Mouse (Mus musculus): ENCODE results near the gene Zfp488. TPM values are rescaled to one million over a fixed set of nuclear protein-coding genes. Genes with fewer than 3 reads are reported as not detected.

Gene Zfp488
- 0.01 TPM for polyA plus RNA-seq (2021)

DNA sequence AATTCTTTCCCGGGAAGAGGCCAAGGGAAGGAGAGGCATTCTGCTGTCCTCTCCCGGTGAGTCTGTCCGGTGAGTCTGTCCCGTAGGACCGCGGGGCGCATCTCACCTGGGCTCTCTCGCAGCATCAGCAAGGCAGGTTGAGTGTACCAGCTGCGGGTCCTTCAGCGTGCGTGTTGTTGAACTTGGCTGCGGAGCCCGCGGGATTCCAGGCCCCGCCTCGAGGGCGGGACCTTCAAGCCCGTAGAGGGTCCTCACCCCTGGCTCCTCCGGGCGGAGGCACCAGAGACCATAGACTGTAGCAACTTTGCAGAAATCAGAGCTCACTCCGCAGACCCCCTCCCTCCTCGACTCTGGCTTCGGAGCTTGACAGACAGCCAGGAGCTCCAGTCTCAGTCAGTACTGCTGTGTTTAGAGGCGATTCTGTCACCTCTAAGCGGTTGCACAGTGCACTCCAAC is at the start of gene Zfp488:
Zfp488 (minus strand) TSS at position 161 of the 456 bp plus-strand sequence.
- in situ Hi-C loops (cut with MboI; ENCODE audit: low pct_unique_long_range_greater_than_20kb), result no loop called here
- no peak for ATAC-seq
- TF ChIP-seq CTCF (IDR thresholded peaks at IDR 0.05), result no peak

DNA sequence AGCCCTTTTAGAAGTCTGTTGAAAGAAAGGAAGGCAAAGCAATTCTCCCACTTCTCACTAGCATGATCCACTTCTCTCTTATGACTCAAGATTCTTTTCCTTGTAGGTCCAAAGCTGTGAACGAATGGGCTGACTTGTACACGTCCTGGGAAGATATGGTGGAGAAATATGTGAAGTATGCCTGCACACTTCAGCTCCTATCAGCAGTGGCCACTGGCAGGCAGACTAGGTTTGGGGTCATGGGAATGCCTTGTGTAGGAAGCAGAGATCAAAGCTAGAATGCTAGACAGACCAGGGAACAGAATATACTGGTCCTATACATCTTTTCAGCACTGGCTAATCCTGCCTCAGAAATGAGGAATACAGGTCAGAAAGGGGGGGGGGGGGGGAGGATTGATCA is 48.1 kb upstream of the Zfp488 start:
- POLR2A ChIA-PET, result no interaction called here
- TF ChIP-seq CTCF (IDR thresholded peaks at IDR 0.05), result no peak

More for the DNA sequence above, at the start of gene Zfp488:
- H3K27me3 ChIP-seq, result peaks cover 20% of the 10 kb centered on the region
- CTCF ChIA-PET, result interaction anchor here (1.4 kb wide), 1 partner anchor 16 kb away, joined by 4 read pairs; no protein-coding TSS in a partner anchor
- DNase-seq (ENCODE audit: low read depth, low spot score), result no peak
- POLR2A ChIA-PET, result no interaction called here

DNA sequence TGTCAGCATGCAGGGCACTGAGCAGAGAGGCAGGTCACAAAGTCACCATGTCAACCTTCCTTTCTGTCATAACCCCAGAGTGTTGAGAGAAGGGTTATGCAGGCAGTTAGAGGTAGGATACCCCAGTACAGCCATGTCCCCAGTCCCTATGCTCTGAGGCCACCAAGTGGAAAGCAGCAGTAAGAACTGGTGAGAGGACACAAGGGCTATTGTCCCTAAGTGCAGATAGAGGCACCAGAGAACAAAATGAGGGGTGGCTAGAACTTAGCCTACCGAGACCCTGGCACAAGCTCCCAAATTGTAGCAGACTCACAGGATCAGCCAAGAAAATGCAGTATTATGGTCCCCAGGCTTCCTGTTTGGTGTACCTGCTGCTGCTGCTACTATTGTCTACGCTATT is 38.4 kb upstream of the Zfp488 start:
- ATAC-seq, result no peak
- TF ChIP-seq CTCF (IDR thresholded peaks at IDR 0.05), result no peak
- H3K27me3 ChIP-seq, result no peaks in the 10 kb centered on the region
- ChIA-PET CTCF (no interaction called here), POLR2A (no interaction called here)
- DNase-seq (ENCODE audit: low read depth, low spot score), result no peak
- in situ Hi-C loops (cut with MboI; ENCODE audit: low pct_unique_long_range_greater_than_20kb), result no loop called here

More for the DNA sequence above, 48.1 kb upstream of the Zfp488 start:
- in situ Hi-C loops (cut with MboI; ENCODE audit: low pct_unique_long_range_greater_than_20kb), result no loop called here
- no peak for ATAC-seq
- DNase-seq (ENCODE audit: low read depth, low spot score), result no peak
- H3K27me3 ChIP-seq, result peaks cover 3% of the 10 kb centered on the region
- CTCF ChIA-PET, result no interaction called here

DNA sequence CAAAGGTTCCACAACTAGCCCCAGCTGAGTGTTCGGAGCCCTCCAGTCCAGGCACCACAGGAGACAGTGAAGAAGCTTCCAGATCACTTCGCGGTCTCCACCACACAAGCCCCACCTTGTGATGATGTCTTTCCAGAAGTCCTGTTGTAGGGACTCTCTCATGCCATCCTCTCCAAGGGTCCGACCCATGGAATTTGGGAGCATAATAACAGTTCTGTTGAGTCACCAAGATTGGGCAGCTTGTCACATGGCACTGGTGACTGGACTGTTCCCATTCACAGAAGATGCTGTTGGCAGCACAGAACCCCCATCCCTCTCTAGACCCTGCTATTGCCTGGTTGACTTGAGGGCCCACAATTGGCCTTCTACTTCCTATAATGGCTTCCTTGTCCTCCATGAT is 37.8 kb upstream of the Zfp488 start, which contains the start of gene Gm5460:
Gm5460 (plus strand) TSS at position 378 of the 400 bp plus-strand sequence.
- in situ Hi-C loops (cut with MboI; ENCODE audit: low pct_unique_long_range_greater_than_20kb), result no loop called here
- ChIA-PET CTCF (no interaction called here), POLR2A (no interaction called here)
- no peak for ATAC-seq
- DNase-seq (ENCODE audit: low read depth, low spot score), result no peak
- H3K27me3 ChIP-seq, result no peaks in the 10 kb centered on the region
- TF ChIP-seq CTCF (IDR thresholded peaks at IDR 0.05), result no peak

DNA sequence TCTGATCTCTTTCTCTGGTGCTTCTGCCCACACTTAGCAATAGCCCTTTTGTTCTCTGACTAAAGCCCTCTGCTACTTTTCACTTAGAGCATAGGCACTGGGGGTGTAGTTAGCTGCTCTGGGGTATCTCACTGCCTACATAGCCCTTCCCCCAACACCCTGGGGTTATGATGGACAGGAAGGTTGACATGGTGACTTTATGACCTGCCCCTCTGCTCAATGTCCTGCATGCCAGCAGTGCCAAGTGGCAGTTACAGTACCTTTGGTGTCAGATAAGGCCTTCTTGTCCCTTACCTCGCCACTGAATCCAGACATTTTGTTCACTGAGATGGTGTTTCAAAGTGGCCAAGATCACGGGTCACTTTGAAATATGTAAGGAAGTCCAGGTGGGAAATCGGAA is 36.5 kb upstream of the Zfp488 start, which contains the start of gene Gm30083:
Gm30083 (minus strand) TSS at position 120 of the 400 bp plus-strand sequence.
- no peak for DNase-seq (ENCODE audit: low read depth, low spot score)
- in situ Hi-C loops (cut with MboI; ENCODE audit: low pct_unique_long_range_greater_than_20kb), result no loop called here
- TF ChIP-seq CTCF (IDR thresholded peaks at IDR 0.05), result no peak
- ATAC-seq, result no peak
- ChIA-PET POLR2A (no interaction called here), CTCF (no interaction called here)
- H3K27me3 ChIP-seq, result no peaks in the 10 kb centered on the region

DNA sequence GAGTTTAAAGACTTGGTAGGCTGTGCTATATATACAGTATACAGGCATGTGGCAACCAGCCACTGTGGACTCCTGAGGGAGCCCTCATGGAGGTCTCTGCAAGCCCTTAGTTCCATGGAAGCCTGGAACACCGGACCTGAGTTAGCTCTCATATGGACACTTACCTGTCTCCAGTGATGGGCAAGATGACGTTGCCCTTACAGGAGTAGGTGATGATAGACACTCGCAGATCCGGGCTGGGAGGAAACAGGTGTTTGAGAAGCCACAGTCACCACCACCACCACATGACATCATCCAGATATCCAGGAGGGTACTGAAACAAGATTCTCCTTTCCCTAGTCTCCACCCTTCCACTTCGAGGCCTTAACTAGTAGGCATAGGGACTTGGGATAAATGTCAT is 23.8 kb upstream of the Zfp488 start:
- ChIA-PET POLR2A (no interaction called here), CTCF (no interaction called here)
- in situ Hi-C loops (cut with MboI; ENCODE audit: low pct_unique_long_range_greater_than_20kb), result no loop called here
- no peak for ATAC-seq
- no peak for TF ChIP-seq CTCF (IDR thresholded peaks at IDR 0.05)
- H3K27me3 ChIP-seq, result no peaks in the 10 kb centered on the region
- DNase-seq (ENCODE audit: low read depth, low spot score), result no peak

DNA sequence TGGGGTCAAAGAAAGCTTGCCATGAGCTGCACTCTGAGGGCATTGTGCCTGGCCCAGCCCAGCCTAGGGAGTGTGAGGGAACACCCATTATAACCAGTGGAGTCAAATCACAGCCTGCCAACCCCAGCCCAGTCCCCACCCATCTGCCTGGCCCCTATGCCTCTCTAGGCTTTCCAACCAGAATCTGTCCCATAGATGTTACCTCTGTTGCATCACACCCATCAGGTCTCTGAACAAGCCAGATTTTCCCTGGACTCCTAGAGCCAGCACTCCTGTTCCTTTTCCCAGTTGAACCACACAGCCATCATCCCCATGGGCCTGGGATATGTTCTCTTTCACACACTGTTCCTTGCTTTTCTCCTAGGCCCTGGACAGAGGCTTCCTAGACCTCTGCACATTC is 22.9 kb upstream of the Zfp488 start:
- no peaks in the 10 kb centered on the region for H3K27me3 ChIP-seq
- ATAC-seq, result no peak
- POLR2A ChIA-PET, result no interaction called here
- CTCF ChIA-PET, result no interaction called here
- no peak for TF ChIP-seq CTCF (IDR thresholded peaks at IDR 0.05)
- no peak for DNase-seq (ENCODE audit: low read depth, low spot score)
- in situ Hi-C loops (cut with MboI; ENCODE audit: low pct_unique_long_range_greater_than_20kb), result no loop called here

DNA sequence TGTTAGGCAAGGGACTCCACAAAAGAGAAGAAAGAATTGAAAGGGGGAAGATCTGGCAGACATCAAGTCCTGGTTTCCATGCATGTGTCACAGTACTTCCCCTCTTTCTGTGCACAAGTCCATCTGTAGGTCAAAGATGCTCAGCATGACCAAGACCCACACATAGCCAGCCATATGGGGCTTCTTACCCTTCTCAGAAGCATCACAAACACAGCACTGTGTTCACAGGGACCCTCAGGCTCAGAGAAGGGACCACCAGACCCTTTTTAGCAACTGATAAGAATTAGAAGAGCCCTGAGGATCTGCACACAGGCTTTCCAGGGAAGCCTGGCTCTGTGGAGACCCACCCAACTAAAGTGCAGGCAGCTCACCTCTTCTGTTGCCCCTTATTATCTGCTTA is 21.5 kb upstream of the Zfp488 start:
- DNase-seq (ENCODE audit: low read depth, low spot score) (no peak), ATAC-seq (no peak)
- ChIA-PET POLR2A (no interaction called here), CTCF (no interaction called here)
- H3K27me3 ChIP-seq, result no peaks in the 10 kb centered on the region
- in situ Hi-C loops (cut with MboI; ENCODE audit: low pct_unique_long_range_greater_than_20kb), result no loop called here
- TF ChIP-seq CTCF (IDR thresholded peaks at IDR 0.05), result no peak

DNA sequence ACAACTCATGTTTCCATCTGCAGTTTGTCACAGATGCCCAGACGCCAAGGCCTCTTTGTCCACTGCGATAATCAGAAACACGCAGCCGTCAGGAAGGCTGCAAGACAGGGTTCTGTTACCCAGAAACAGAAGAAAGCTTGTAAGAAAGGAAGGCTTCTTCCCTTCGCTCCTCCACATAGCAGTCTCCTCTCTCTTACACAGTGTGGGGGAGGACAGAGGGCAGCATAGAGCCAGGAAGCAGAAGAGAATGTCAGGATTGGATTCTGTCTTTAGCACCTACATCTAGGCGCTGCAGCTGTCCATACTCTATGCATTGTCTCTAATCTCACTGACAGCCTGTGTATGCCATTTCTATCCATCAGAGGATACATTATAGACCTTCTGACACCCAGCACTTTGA is 18.9 kb upstream of the Zfp488 start:
- no peak for TF ChIP-seq CTCF (IDR thresholded peaks at IDR 0.05)
- H3K27me3 ChIP-seq, result no peaks in the 10 kb centered on the region
- in situ Hi-C loops (cut with MboI; ENCODE audit: low pct_unique_long_range_greater_than_20kb), result no loop called here
- POLR2A ChIA-PET, result no interaction called here
- ATAC-seq (no peak), DNase-seq (ENCODE audit: low read depth, low spot score) (no peak)
- CTCF ChIA-PET, result interaction anchor here (0.9 kb wide), 1 partner anchor 9 kb away, joined by 3 read pairs; no protein-coding TSS in a partner anchor

DNA sequence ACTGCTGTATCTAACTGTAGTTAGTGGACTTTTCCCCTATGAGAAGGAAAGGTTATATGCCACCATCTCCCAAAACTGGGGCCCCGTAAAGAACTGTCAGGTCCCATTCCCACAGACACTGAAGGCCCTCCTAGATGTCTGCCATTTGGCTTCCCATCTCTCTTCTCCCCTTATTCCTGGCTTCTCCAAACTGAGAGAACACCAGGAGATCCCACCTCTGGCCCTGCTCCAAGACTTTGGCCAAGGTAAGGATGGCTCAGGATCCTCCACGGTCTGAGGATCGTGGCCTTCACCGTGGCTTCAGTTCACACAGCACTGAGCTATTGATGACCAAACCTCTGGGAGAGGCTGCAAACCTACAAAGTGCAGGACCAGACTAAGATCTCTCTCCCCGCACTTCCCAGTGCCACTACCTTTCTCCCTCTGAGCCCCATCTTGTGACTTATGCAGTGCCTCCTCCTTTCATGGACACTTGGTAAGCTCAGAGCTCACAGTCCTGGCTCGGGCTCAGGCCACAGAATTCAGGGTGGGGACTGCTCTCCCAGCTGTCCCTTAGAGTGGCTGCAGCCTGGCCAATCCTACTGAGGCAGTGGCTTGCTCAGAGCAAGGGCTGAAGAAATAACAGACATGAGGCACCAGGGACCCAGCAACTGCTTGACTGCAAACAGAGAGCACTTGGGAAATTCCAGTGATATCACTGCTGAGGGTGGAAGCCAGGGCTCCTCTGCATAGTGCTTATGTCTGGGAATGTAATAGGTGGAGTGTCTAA is 15.1 kb upstream of the Zfp488 start:
- ATAC-seq (no peak), DNase-seq (ENCODE audit: low read depth, low spot score) (no peak)
- in situ Hi-C loops (cut with MboI; ENCODE audit: low pct_unique_long_range_greater_than_20kb), result no loop called here
- TF ChIP-seq CTCF (IDR thresholded peaks at IDR 0.05), result no peak
- no peaks in the 10 kb centered on the region for H3K27me3 ChIP-seq
- POLR2A ChIA-PET, result no interaction called here
- CTCF ChIA-PET, result interaction anchor here (1.1 kb wide), 1 partner anchor 15 kb away, joined by 4 read pairs; the partner anchor contains the start of gene Zfp488

DNA sequence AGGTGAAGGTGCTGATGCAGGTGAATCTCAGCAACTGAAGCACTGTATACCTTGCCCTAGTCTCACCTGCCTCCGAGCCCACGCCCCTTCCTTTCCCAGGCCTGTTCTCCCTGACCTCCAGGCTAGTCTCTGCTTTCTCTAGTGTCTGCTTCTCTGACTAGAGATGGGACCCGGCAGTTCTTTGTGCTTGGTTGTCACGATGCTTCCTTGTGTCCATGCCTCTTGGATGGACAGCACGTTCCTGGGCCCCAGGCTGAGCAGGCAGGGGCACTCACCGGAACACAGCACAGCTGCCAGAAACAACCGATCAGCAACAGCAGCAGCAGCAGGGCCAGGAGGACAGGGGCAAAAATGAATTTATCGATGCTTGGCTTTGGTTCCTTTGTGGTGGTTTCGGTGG is 14.5 kb upstream of the Zfp488 start:
- ATAC-seq (no peak), DNase-seq (ENCODE audit: low read depth, low spot score) (no peak)
- POLR2A ChIA-PET, result no interaction called here
- no peaks in the 10 kb centered on the region for H3K27me3 ChIP-seq
- in situ Hi-C loops (cut with MboI; ENCODE audit: low pct_unique_long_range_greater_than_20kb), result no loop called here
- CTCF ChIA-PET, result no interaction called here
- no peak for TF ChIP-seq CTCF (IDR thresholded peaks at IDR 0.05)

DNA sequence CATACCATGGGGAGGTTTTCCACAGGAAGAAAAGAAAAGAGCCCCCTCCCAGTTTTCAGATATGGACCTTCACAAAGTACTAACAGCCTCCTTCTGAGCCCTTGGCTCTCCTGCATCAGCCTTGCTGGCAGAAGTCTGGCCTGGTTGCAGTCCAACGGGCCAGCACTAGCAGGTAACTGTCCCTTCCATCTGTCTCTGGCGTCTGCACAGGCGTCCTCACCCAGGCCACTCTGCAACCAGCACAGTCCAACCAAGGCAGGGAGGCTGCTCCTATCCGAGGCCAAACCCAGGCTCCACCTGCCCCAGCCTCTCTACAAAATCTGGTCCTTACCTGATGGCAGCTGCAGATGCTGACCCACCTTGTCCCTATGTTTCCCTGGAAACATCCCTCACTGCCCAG is 13.4 kb upstream of the Zfp488 start:
- in situ Hi-C loops (cut with MboI; ENCODE audit: low pct_unique_long_range_greater_than_20kb), result no loop called here
- ChIA-PET CTCF (no interaction called here), POLR2A (no interaction called here)
- DNase-seq (ENCODE audit: low read depth, low spot score), result no peak
- H3K27me3 ChIP-seq, result no peaks in the 10 kb centered on the region
- no peak for TF ChIP-seq CTCF (IDR thresholded peaks at IDR 0.05)
- no peak for ATAC-seq

Data from Patski (cell line).